Mouse (Mus musculus) CH12.LX (cell line): ENCODE results near the gene Arl15. TPM values are rescaled to one million over a fixed set of nuclear protein-coding genes. Genes with fewer than 3 reads are reported as not detected.

ENCODE experiments used
- DNase-seq: peaks from one replicate; pipeline ENCODE4 v3.0.0-alpha.2; 2013; ENCODE audit errors: extremely low read depth
- H3K27ac ChIP-seq: 2 replicates; pipeline ENCODE4 v1.5.1; 2012; ENCODE audit warnings: low read depth, mild to moderate bottlenecking, control low read depth, moderate library complexity; ENCODE audit not compliant: insufficient read depth
- H3K27me3 ChIP-seq: replicated peaks from 2 replicates; pipeline ENCODE3; 2012; ENCODE audit warnings: inconsistent platforms
- H3K36me3 ChIP-seq, 2 experiments: replicated peaks in 1 of 2; 2 replicates each; pipeline versions ENCODE3 to v1.6.1; 2012; ENCODE audit warnings: inconsistent platforms in 1 of 2, low read length in 1 of 2, mild to moderate bottlenecking in 1 of 2, mixed read lengths in 1 of 2, moderate library complexity in 1 of 2; ENCODE audit not compliant: control insufficient read depth in 1 of 2, insufficient read depth in 1 of 2
- H3K4me1 ChIP-seq, 2 experiments: 2 replicates each; pipeline ENCODE4 v1.6.1; 2012; ENCODE audit warnings: inconsistent platforms in 1 of 2, moderate library complexity in 1 of 2; ENCODE audit not compliant: insufficient read depth in 2 of 2, control insufficient read depth in 1 of 2
- H3K4me2 ChIP-seq: 2 replicates; pipeline ENCODE4 v1.6.1; 2012; ENCODE audit warnings: low read depth, mild to moderate bottlenecking, control low read depth; ENCODE audit not compliant: poor library complexity, insufficient read depth, severe bottlenecking
- H3K4me3 ChIP-seq, 3 experiments: fragments of 150-350 bp in 1 of 3; sonication (generic) in 1 of 3; replicated peaks in 1 of 3; 2 replicates each; pipeline versions ENCODE3 to v1.5.1; 2011 to 2012; ENCODE audit warnings: low read depth in 2 of 3, low read length in 2 of 3, mild to moderate bottlenecking in 2 of 3, moderate library complexity in 2 of 3, control low read depth in 1 of 3, improper control_type of control experiment in 1 of 3, inconsistent platforms in 1 of 3, mixed read lengths in 1 of 3; ENCODE audit not compliant: poor library complexity in 1 of 3
- H3K79me2 ChIP-seq: replicated peaks from 2 replicates; pipeline ENCODE4 v1.6.1; 2012; ENCODE audit warnings: mild to moderate bottlenecking, moderate library complexity; ENCODE audit not compliant: control insufficient read depth, poor library complexity, insufficient read depth, severe bottlenecking; ENCODE audit errors: extremely low read depth
- H3K9ac ChIP-seq: 2 replicates; pipeline ENCODE4 v1.6.1; 2012; ENCODE audit warnings: low read depth, mild to moderate bottlenecking, control low read depth, moderate library complexity; ENCODE audit not compliant: insufficient read depth
- H3K9me3 ChIP-seq: replicated peaks from 2 replicates; pipeline ENCODE3; 2012; ENCODE audit warnings: low read length, inconsistent platforms, mixed read lengths
- CHD2 ChIP-seq: IDR thresholded peaks from 2 replicates; pipeline ENCODE4 v1.6.1; 2011; ENCODE audit warnings: low read length, improper control_type of control experiment
- CTCF ChIP-seq, 2 experiments: IDR thresholded peaks in 1 of 2; conservative IDR thresholded peaks in 1 of 2; 2 replicates each; pipeline ENCODE4 v1.5.1; 2011 to 2012; ENCODE audit warnings: low read depth in 2 of 2, low read length in 2 of 2, improper control_type of control experiment in 1 of 2, inconsistent platforms in 1 of 2, mild to moderate bottlenecking in 1 of 2, moderate library complexity in 1 of 2
- ETS1 ChIP-seq: conservative IDR thresholded peaks from 2 replicates; pipeline ENCODE4 v1.6.1; 2012; ENCODE audit warnings: low read depth, mild to moderate bottlenecking, inconsistent platforms, low read length, improper control_type of control experiment, moderate library complexity
- HCFC1 ChIP-seq: IDR thresholded peaks from 2 replicates; pipeline ENCODE4 v1.6.1; 2012; ENCODE audit warnings: low read depth, mild to moderate bottlenecking, inconsistent platforms, low read length, improper control_type of control experiment
- JUN ChIP-seq: IDR thresholded peaks from 2 replicates; pipeline ENCODE4 v1.6.1; 2011; ENCODE audit warnings: low read depth, mild to moderate bottlenecking, low read length, improper control_type of control experiment, moderate library complexity; ENCODE audit not compliant: insufficient read depth
- JUND ChIP-seq: conservative IDR thresholded peaks from 2 replicates; pipeline ENCODE4 v1.6.1; 2011; ENCODE audit warnings: low read depth, low read length, improper control_type of control experiment
- KAT2A ChIP-seq: IDR thresholded peaks from 2 replicates; pipeline ENCODE4 v1.6.1; 2012; ENCODE audit warnings: low read length, improper control_type of control experiment, inconsistent platforms; ENCODE audit not compliant: insufficient replicate concordance
- MYC ChIP-seq: IDR thresholded peaks from 2 replicates; pipeline ENCODE4 v1.6.1; 2011; ENCODE audit warnings: low read depth, mild to moderate bottlenecking, improper control_type of control experiment, low read length
- PAX5 ChIP-seq: IDR thresholded peaks from 2 replicates; pipeline ENCODE4 v1.6.1; 2012; ENCODE audit warnings: low read length, inconsistent platforms, mixed read lengths
- POLR2A ChIP-seq: IDR thresholded peaks from 2 replicates; pipeline ENCODE4 v1.6.1; 2011; ENCODE audit warnings: low read depth, mild to moderate bottlenecking, improper control_type of control experiment, low read length
- POLR2AphosphoS2 ChIP-seq: IDR thresholded peaks from 2 replicates; pipeline ENCODE4 v1.6.1; 2011; ENCODE audit warnings: low read depth, low read length, improper control_type of control experiment
- RAD21 ChIP-seq: IDR thresholded peaks from 2 replicates; pipeline ENCODE4 v1.6.1; 2011; ENCODE audit warnings: low read depth, mild to moderate bottlenecking, low read length, improper control_type of control experiment, moderate library complexity
- RCOR1 ChIP-seq: conservative IDR thresholded peaks from 2 replicates; pipeline ENCODE4 v1.6.1; 2012; ENCODE audit warnings: low read depth, mild to moderate bottlenecking, inconsistent platforms, low read length, improper control_type of control experiment
- SIN3A ChIP-seq: IDR thresholded peaks from 2 replicates; pipeline ENCODE4 v1.6.1; 2012; ENCODE audit warnings: low read length, improper control_type of control experiment, inconsistent platforms
- SMC3 ChIP-seq: IDR thresholded peaks from 2 replicates; pipeline ENCODE4 v1.6.1; 2011; ENCODE audit warnings: low read depth, low read length, improper control_type of control experiment
- TBP ChIP-seq: conservative IDR thresholded peaks from 2 replicates; pipeline ENCODE4 v1.6.1; 2011; ENCODE audit warnings: low read depth, low read length, improper control_type of control experiment
- USF1 ChIP-seq: IDR thresholded peaks from 2 replicates; pipeline ENCODE4 v1.6.1; 2014; ENCODE audit warnings: low read depth, mild to moderate bottlenecking, inconsistent platforms, low read length, improper control_type of control experiment
- USF2 ChIP-seq: conservative IDR thresholded peaks from 2 replicates; pipeline ENCODE4 v1.6.1; 2011; ENCODE audit warnings: low read depth, low read length, improper control_type of control experiment
- ZC3H11A ChIP-seq: IDR thresholded peaks from 2 replicates; pipeline ENCODE4 v1.6.1; 2012; ENCODE audit warnings: low read depth, mild to moderate bottlenecking, inconsistent platforms, low read length, improper control_type of control experiment
- dilution Hi-C: fragments of 300-500 bp; cut with MboI; formaldehyde crosslinking; loops from 2 replicates; pipeline ENCODE4 v1.14.3; 2020; ENCODE audit warnings: low sequenced_read_pairs; ENCODE audit not compliant: extremely low pct_unique_long_range_greater_than_20kb, extremely low pct_ligation_motif_present
- in situ Hi-C: fragments of 300-500 bp; cut with MboI; formaldehyde crosslinking; loops from 3 replicates; pipeline ENCODE4 v1.14.3; 2019; ENCODE audit warnings: low sequenced_read_pairs, low pct_ligation_motif_present, low pct_unique_long_range_greater_than_20kb, mixed read lengths
- polyA plus RNA-seq: library from polyadenylated mRNA; unstranded; fragments of >175 nt; gene quantifications from 2 replicates; pipeline ENCODE4 v1.2.1, GENCODE M21; 2012; ENCODE audit warnings: low read depth; ENCODE audit not compliant: insufficient read length
- total RNA-seq, 2 experiments: library from RNA; depleted of rRNA; stranded (reverse); fragments of 300-350 nt in 1 of 2; fragments of >200 nt in 1 of 2; gene quantifications; 2 replicates each; pipeline ENCODE4 v1.2.3; 2012 to 2014

Gene Arl15
- total and polyA plus RNA-seq, 3 experiments, result 2.2 to 5.2 (median 4.8) TPM

- Histone ChIP-seq H3K4me1 (no peaks in the 10 kb centered on the region), H3K36me3 (peaks cover 0 to 8% of the 10 kb centered on the region in 2 experiments)
- DNase-seq, result no peak
These were observed 334.1 kb downstream of the Arl15 start for GRCm38 (mm10) chr13:114128366-114128765.

GRCm38 (mm10) chr13:114129986-114130385 is 335.7 kb downstream of the Arl15 start:
- H3K27me3 ChIP-seq, result no peaks in the 10 kb centered on the region

More at GRCm38 (mm10) chr13:114128366-114128765, 334.1 kb downstream of the Arl15 start:
- Histone ChIP-seq H3K9ac (no peak overlapping the region), H3K27me3 (no peaks in the 10 kb centered on the region), H3K27ac (no peak overlapping the region), H3K4me2 (no peak overlapping the region), H3K9me3 (peaks cover 3% of the 10 kb centered on the region), H3K79me2 (no peaks in the 10 kb centered on the region), H3K4me3 (no peak overlapping the region)
- TF ChIP-seq JUND (no peak), MYC (no peak), CTCF (conservative IDR thresholded peaks at IDR 0.05 in 1 of 2, IDR thresholded peaks at IDR 0.05 in 1 of 2; ENCODE audit: low read depth in 2 of 2, low read length in 2 of 2) (peak; percentile 19 to 26; a peak in 1 of 4 replicates), PAX5 (no peak), RCOR1 (no peak), POLR2AphosphoS2 (no peak), RAD21 (peak; percentile 23), JUN (no peak), TBP (no peak), ETS1 (no peak), USF1 (no peak), SIN3A (no peak), POLR2A (no peak), SMC3 (0 out of 2 replicates have a peak, but pooled peaks have one; percentile 18)
- dilution Hi-C loops, result no loop called here
- in situ Hi-C loops, result no loop called here

More at GRCm38 (mm10) chr13:114129986-114130385, 335.7 kb downstream of the Arl15 start:
- H3K4me3 ChIP-seq, result no peak overlapping the region
- TF ChIP-seq KAT2A (no peak), USF2 (no peak), HCFC1 (no peak), USF1 (no peak), ZC3H11A (no peak), JUN (no peak), CHD2 (no peak)
- TF ChIP-seq, all 38 proteins: peak for 0
- Histone ChIP-seq H3K4me1 (no peaks in the 10 kb centered on the region; a peak in 1 of 4 replicates), H3K27ac (no peak overlapping the region), H3K9me3 (peaks cover 3% of the 10 kb centered on the region), H3K36me3 (peaks cover 0 to 8% of the 10 kb centered on the region in 2 experiments), H3K4me2 (no peak overlapping the region), H3K79me2 (no peaks in the 10 kb centered on the region), H3K9ac (no peak overlapping the region)
- dilution Hi-C loops (no loop called here), in situ Hi-C loops (no loop called here)
- no peak for DNase-seq
